Mouse (Mus musculus): ENCODE results near the gene B4galt2. TPM values are rescaled to one million over a fixed set of nuclear protein-coding genes. Genes with fewer than 3 reads are reported as not detected.

The B4galt2 gene
- total RNA-seq (2021) = 10 to 100 TPM; 60.4 to 65.2 TPM
- long read RNA-seq, transcript B4galt2-201 (8 exons, 2,312 nt) = major isoform, 90 of 143 reads
- long read RNA-seq, partial matches to known transcripts = 35 of 143 reads
- long read RNA-seq, other reads (novel, unspliced or antisense) = 17 of 143 reads

DNA sequence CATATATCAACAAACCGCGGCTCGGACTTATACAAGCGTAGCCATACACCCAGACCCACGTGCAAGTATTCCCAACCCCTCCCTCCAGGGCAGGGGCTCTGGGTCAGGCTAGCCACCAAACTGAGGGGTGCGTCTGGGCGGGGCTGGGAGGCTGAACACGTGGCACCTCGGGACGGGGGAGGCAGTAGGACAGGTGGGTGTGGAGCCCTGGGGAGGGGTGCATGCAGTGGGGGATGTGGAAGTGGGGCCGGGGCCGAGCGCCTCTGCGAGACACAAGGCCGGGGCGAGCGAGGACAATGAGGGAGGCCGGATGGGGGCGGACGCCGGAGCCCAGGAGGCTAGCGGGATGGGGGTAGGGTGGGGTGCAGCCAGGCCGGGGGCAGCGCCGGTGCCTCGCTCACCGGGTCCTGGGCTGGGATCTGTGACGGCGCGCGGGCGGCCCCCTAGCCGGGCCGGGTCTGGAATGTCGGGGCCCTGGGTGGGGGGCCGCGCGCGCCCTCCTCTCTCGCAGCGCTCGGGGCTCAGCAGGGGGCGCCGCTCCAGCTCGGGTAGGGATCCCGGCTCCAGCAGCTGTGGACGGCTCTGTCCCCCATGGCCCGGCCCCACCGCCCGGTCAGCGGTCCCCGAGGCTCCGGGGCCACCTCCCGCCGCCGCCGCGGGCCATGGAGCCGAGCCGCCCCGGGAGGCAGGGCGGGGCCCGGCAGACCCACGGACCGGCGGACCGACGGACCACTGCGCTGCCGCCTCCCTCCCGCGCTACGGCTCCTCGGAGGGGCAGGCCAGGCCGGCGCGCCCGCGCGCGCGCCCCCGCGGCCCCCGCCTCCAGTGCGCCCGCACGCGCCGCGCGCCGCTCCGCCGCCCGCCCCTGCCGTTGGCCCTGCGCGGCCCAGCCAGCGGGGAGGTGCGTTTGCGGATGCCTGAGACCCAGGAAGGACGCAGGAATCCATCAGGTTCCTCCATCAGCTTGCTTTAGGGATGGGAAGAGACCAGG lies at the start of gene B4galt2:
Gene B4galt2 (minus strand): TSS at position 787 of the 991 bp plus-strand sequence.
- DNase-seq (ENCODE audit: low spot score in 2 of 2) = peak; percentile 53 to 64

GRCm38 (mm10) chr4:117929391-117929881 lies 46.1 kb upstream of the B4galt2 start, which contains the start of gene Artn:
Artn (minus strand) TSS chr4:117929763.
- DNase-seq (ENCODE audit: low spot score in 2 of 2) = no peak

DNA sequence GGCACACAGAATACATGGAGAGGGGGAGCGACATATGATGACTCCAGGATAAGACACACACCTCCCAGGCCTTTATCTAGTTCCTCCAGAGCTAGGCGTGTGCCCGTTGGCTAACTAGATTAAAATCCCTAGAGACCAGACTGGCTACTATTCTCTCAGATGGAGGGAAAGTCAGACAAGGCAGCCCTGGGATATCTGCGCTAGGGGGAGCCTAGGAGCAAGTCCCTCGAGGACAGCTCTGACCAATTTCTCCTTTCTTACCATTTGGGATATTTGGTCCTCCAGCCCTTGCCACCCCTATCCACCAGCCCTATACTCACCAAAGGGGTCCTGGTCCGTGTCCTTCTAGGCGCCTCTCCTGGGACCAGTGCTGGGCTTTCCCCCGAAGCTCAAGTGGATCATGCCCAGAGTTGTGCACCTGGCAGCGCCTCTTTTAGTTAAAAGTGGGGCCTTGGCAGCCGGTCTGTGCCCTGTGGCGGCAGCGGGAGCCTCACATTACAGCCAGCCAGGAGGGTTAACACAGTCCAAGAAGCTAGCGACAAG lies 45.5 kb upstream of the B4galt2 start:
- no peak for DNase-seq (ENCODE audit: low spot score in 2 of 2)

DNA sequence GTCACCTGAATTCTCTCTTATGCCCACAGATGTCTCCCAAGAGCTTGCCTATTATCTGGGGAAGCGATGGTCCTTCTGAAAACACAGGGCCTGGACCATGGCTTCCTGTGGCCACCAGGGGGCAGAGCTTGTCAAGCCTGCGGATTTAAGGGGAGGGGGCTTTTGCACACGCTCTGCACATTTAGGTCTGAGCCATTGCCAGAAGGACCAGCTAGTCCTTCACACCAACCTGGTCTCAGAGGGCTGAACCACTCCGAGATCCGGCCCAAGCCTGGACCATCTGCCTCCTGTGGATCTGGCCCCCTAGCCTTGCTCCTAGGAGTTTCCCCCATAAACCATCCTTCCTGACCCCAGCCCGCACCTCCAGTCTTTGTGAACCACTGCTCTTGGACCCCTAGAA lies 44.9 kb upstream of the B4galt2 start:
- DNase-seq (ENCODE audit: low spot score in 2 of 2) = no peak

- DNase-seq (ENCODE audit: low spot score in 2 of 2) = peak in 1 of 2 experiments; percentile 57
Measured at GRCm38 (mm10) chr4:117926545-117927482, 43.5 kb upstream of the B4galt2 start.

GRCm38 (mm10) chr4:117924916-117925315 lies 41.6 kb upstream of the B4galt2 start:
- no peak for DNase-seq (ENCODE audit: low spot score in 2 of 2)

- no peak for DNase-seq (ENCODE audit: low spot score in 2 of 2)
Measured at GRCm38 (mm10) chr4:117923450-117923849, 40.2 kb upstream of the B4galt2 start.

DNA sequence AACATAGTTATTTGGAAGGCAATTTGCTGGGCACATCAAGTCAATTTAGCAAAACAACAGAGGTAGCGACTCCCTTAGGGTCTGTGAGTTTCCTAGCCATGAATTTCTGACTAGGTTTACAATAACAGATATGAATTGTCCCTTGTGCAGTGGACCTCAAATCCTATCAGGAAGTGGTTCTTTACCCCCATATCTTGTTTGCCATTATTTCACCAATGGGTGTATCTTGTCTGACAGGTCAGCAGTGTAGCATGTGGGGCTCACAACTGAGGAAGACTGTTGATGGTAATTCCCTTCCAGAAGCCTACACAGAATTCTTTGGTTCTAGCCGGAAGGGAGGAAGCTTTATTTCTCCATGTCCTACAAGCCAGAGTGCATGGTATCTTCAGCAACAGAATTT lies 38.1 kb upstream of the B4galt2 start:
- DNase-seq (ENCODE audit: low spot score in 2 of 2) = no peak

- DNase-seq (ENCODE audit: low spot score in 2 of 2) = no peak
Measured at GRCm38 (mm10) chr4:117918762-117919161, 35.5 kb upstream of the B4galt2 start.

- no peak for DNase-seq (ENCODE audit: low spot score in 2 of 2)
Measured at GRCm38 (mm10) chr4:117918261-117918660, 35.0 kb upstream of the B4galt2 start.

DNA sequence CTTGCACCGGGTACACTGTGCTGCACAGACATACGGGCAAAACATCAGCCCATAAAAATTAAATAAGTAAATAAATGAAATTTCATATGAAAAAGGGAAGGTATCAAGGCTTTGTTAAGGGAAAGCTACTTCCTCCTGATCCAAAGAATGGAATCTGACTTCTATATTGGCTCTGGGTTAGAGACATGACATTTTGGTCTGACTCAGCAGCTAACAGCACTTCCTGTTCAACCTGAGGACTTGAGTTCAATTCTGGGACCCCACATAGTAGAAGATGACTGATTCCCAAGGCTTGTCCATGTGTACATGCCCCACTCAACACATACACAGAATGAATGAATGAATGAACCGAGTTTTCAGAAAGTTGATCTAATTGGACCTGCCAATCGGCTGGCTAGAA lies 34.6 kb upstream of the B4galt2 start:
- DNase-seq (ENCODE audit: low spot score in 2 of 2) = no peak

DNA sequence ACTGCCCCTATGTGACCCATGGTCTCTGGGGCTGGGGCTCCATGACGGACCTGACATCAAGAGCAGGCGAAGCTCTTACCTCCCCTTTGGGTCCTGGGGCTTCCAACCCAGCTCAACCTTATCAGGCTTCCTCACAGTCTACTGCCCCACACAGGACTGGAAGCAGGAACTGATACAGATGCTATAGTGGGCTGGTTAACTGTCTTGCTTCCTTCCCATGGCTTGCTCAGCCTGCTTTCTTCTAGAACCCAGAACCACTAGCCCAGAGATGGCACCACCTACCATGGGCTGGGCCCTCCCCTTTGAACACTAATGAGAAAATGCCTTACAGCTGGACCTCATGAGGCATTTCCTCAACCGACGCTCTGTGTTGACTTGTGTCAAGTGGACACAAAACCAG lies 34.1 kb upstream of the B4galt2 start:
- no peak for DNase-seq (ENCODE audit: low spot score in 2 of 2)

GRCm38 (mm10) chr4:117916386-117916785 lies 33.1 kb upstream of the B4galt2 start:
- no peak for DNase-seq (ENCODE audit: low spot score in 2 of 2)

- no peak for DNase-seq (ENCODE audit: low spot score in 2 of 2)
Measured at GRCm38 (mm10) chr4:117915489-117916105, 32.3 kb upstream of the B4galt2 start.

GRCm38 (mm10) chr4:117914591-117915442 lies 31.5 kb upstream of the B4galt2 start, which contains the start of gene Ipo13:
Ipo13 (minus strand) TSS chr4:117914999.
- peak; percentile 92 to 95 for DNase-seq (ENCODE audit: low spot score in 2 of 2)

- DNase-seq (ENCODE audit: low spot score in 2 of 2) = no peak
Measured at GRCm38 (mm10) chr4:117914031-117914430, 30.7 kb upstream of the B4galt2 start.

DNA sequence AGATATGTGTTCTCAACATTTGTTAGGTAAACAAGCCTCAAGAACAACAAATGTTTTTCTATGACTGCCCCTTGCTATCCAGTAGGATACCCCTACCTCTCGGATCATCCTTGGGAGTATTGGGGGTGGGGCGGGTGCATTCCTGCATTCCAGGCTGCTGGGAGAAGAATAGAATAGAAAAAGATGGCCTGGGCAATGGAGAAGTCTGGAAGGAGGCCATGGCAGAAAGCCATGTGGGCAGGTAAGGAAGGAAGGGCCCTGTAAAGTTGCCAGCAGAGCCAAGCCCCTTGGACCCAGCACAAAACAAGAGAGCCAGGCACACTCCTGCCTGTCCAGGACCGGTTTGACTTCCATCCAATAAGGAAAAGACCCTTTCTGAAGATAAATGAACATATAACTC lies 30.1 kb upstream of the B4galt2 start:
- no peak for DNase-seq (ENCODE audit: low spot score in 2 of 2)

DNA sequence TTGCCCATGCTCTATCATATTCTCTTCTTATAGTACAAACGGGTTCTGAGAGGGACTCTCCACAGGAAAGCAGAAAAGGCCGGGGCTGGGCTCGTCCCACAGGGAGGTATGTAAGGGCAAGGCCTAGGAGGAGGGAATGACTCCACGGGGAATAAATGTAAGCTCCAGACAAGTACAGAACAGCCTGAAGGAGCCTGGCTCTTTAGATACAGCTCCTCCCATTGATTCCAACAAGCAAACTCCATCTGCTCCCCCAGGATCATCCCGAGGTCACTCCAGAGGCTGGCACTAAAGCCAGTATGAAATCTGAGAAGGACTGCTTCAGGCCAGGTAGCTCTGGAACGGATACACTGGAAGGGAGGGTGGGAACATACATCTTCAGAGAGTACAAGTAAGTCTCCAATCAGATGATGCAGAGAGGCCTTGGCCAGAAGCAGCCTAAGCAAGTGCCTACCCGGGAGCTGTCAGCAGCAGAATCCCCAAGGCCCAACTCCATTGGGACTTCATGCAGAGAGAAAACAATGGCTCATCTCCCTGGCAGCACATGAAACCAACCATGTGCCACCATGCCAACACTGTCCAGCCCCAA lies 29.5 kb upstream of the B4galt2 start:
- no peak for DNase-seq (ENCODE audit: low spot score in 2 of 2)

DNA sequence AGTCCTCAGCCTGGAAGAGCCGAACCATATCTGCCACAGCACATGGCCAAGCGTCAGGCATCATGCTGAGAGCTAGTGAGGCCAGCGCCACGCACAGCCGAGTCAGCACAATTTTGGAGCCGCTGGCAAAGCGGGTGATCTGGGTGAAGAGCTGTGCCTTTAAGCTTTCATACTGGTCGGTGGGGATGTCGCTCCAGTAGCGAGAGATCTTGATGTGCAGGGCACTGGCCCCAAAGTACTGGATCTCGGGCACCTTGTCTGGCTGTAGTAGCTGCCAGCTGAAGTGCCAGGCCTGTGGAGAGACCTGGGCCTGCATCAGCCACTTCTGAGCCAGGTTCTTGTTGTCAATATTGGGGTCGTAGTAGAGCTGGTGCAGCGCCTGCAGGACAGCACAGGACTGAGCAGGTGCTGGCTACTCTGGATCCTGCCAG lies 28.9 kb upstream of the B4galt2 start:
- DNase-seq (ENCODE audit: low spot score in 2 of 2) = no peak

Measured in layer of hippocampus, adult 18-20 months (tissue).